Mouse (Mus musculus) cortical plate, adult 2 months (tissue): ENCODE results near the gene Vpreb3.

Source experiments
- CTCF ChIP-seq: fragments of 200-500 bp; IDR thresholded peaks from 2 replicates; pipeline ENCODE4 v1.5.1; 2011; ENCODE audit warnings: mild to moderate bottlenecking, control low read depth, low read length; ENCODE audit not compliant: insufficient read depth; ENCODE audit errors: extremely low read depth
- POLR2A ChIP-seq: fragments of 200-500 bp; IDR thresholded peaks from 2 replicates; pipeline ENCODE4 v1.6.1; 2011; ENCODE audit warnings: mild to moderate bottlenecking, low read length, control low read depth; ENCODE audit not compliant: insufficient read depth; ENCODE audit errors: extremely low read depth

DNA sequence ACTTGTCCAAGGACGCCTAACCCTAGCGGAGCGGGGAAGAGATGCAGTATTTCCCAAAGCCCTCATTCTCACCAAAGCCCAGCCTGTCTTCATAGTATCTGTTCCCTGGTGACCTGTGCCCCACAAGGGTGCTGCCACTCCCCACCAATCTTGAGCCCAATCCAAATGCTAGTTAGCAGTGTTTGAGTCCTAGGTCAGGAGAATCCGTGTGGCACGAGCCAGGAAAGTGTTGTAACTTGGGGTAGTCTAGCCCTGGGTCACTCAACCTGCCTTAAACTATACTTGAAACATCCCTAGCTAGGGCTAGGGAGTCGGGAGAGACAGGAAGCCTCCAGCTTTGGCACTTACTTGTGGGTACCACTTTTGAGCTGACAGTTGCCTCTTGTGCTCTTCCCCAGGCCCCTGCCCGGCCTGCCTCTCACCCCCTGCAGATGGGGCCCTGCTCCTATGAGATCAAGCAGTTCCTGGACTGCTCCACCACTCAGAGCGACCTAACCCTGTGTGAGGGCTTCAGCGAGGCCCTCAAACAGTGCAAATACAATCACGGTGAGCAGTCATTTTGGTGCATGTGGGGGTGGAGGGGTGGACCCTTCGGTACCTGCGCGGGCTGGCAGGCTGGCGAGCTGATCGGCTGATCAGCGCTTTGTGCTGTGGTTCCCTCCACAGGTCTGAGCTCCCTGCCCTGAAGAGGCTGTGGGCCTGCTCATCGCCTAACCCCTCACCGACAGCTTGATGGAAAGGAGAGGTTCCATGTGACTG, 5.8 kb upstream of the Vpreb3 start:
- TF ChIP-seq CTCF (no peak), POLR2A (peak; percentile 36; the same call in 1 of the 2 replicates)
